Mouse (Mus musculus): ENCODE measurements around the gene Rnd2.

Rnd2 gene

GRCm38 (mm10) chr11:101518937-101519336 lies 54.1 kb downstream of the Rnd2 start:
- intact Hi-C loops (cut with DNase I) = loop anchor here (5.0 kb wide), 1 partner anchor 47 kb away; no protein-coding TSS in a partner anchor

DNA sequence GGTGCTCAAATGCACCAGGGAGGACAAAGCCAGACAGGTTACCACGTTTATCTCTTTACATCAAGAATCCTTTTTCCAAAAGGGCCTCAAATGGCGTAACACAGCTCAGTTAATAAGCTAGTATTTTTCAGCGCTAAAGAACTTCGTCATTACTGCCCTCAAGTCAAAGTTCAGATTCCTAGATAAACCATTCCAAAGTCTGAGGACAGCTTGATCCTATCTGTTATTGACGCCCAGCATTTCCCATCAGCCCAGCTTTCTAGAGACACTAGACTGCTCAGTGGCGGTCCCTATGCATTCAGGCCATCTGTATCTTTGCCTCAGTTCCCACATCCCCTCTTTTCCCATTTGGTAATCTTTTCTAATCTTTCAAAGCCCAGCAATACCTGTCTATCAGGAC lies 54.6 kb downstream of the Rnd2 start:
- intact Hi-C loops (cut with DNase I) = loop anchor here (5.0 kb wide), 1 partner anchor 47 kb away; no protein-coding TSS in a partner anchor

Small RNAs within 50 kb of the gene (microRNA-seq; reads per million reads assigned to microRNA genes)
- gene Mir6929 = 0.11 to 0.62 reads per million in 2 experiments
